Mouse (Mus musculus) splenic B cell, adult 2 months (primary cell): ENCODE data around the gene Mark3.

Experiments
- DNase-seq: peaks from one replicate; pipeline ENCODE4 v3.0.0-alpha.2; 2011; ENCODE audit warnings: low read depth, low spot score
- H3K27me3 ChIP-seq: 2 replicates; pipeline ENCODE4 v1.6.1; 2012; ENCODE audit warnings: mild to moderate bottlenecking, low read length, moderate library complexity, mixed read lengths; ENCODE audit not compliant: control insufficient read depth, poor library complexity, insufficient read depth, severe bottlenecking
- H3K36me3 ChIP-seq: 2 replicates; pipeline ENCODE4 v1.6.1; 2012; ENCODE audit warnings: mild to moderate bottlenecking, low read length, moderate library complexity, mixed read lengths; ENCODE audit not compliant: control insufficient read depth, poor library complexity, insufficient read depth, severe bottlenecking

The Mark3 gene

DNA sequence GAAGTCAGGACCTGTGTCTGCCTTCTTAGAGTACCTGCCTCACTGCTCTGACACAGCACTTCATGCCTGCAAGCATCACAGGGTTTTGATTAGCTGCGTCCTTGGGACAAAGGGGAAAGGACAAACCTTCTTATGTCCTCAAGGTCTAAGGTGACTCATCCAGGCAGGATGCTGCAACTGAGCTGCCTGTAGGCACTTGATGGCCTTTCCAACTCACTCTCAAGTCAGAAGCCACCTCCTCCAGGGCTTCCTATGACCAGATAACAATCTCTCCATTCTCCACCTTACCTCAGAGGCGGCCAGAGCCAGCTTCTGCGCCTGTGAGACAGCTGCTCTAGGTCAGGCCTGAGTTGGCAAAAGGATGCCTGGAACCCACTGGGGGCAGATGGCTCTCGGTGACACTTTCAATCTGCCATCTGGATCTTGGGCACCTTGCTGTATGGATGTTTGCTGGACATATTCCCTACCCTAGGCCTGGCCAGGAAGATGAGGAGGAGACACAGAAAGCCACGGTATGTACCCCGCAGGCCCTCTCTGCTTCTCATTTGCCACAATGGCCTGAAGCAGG lies 124.1 kb downstream of the Mark3 start:
- no peak for DNase-seq
- no peaks in the 10 kb centered on the region for H3K27me3 ChIP-seq
- no peaks in the 10 kb centered on the region for H3K36me3 ChIP-seq

GRCm38 (mm10) chr12:111699542-111699941 lies 125.2 kb downstream of the Mark3 start:
- DNase-seq = no peak
- Histone ChIP-seq H3K27me3 (no peaks in the 10 kb centered on the region), H3K36me3 (no peaks in the 10 kb centered on the region)

DNA sequence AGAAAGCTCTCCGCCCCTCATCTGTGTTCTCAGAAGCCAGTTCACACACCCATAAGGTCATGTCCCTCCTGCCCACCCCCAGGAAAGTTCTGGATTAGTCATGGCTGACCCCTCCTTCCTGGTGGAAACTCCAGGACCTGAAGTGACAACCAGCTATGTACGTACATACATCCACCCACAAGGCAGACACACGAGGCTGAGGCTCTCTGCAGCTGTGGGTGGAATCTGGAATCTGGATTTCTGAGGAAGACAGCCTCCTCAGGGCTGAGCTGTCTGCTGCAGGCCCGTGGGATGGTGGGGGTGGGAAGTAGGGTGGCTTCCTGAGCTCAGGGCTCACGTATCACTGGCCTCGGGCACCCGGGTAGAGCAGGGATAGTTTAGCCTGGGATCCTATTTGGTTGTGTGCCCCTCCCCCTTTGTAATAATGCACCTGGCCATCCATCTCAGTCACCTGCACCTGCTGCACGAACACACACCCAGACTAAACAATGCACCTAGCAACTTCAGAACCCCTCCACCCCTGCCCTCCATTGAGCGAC lies 126.7 kb downstream of the Mark3 start:
- no peak for DNase-seq
- H3K36me3 ChIP-seq = no peaks in the 10 kb centered on the region
- H3K27me3 ChIP-seq = no peaks in the 10 kb centered on the region

DNA sequence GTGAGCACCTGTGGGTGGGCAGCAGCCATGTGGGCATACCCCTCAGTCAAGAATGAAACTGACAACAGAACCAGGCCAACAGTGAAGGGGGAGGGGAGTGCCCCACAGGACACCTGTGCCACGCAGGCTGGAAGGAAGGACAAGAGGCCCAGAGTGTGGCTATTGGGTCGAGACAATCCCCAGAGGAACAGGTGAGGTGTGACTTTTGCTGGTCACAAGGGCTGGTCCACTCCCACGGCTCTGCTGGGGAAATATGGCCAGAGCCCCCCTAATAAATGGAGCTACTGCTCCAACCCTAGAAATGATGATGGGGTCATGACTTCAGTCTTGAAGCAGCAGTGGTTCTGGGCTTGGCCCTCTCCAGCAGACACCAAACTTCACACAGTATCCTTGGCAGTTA lies 129.0 kb downstream of the Mark3 start:
- H3K36me3 ChIP-seq = no peaks in the 10 kb centered on the region
- H3K27me3 ChIP-seq = no peaks in the 10 kb centered on the region
- DNase-seq = no peak

GRCm38 (mm10) chr12:111704609-111705008 lies 130.3 kb downstream of the Mark3 start:
- no peaks in the 10 kb centered on the region for H3K27me3 ChIP-seq
- no peak for DNase-seq
- peaks cover 2% of the 10 kb centered on the region; the same call in 1 of the 2 replicates for H3K36me3 ChIP-seq

DNA sequence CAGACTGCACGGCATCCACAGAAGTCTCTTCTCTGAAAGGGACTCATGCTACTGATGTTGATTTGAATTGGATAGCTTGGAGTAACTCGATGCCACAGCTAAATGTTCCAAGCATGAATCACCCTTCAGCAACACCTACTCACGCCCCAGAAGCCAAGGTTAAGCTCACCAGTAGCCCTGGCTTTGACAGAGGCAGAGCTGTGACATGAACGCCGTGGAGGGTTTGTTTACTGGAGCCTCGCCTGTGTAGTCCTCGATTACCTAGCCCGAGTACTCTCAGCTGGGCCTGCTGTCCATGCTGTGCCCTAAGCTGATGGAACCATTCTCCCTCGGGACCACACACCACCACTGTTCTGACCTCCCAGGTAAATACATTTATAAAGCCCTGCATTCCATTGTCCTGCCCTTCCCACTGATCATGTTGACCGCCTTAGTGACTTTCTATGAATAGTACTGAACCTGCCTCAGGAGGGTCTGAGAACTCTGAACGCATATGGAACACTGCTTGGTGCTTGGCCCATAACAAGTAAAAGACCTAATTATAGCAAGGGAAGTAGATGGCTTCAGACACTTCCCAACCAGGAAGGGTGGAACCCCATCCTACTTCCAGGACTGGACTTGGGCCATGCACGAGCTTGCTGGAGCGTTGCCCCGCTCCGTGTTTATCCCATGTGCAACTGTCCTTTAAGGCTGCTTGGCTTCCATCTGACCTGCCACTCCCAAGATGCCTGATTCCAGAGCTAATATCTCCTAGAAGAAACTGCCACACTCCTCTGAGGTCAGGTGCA lies 131.1 kb downstream of the Mark3 start:
- Histone ChIP-seq H3K27me3 (no peaks in the 10 kb centered on the region), H3K36me3 (peaks cover 2% of the 10 kb centered on the region)
- DNase-seq = no peak
